Mouse (Mus musculus): ENCODE data around the gene Zfp593.

The Zfp593 gene

DNA sequence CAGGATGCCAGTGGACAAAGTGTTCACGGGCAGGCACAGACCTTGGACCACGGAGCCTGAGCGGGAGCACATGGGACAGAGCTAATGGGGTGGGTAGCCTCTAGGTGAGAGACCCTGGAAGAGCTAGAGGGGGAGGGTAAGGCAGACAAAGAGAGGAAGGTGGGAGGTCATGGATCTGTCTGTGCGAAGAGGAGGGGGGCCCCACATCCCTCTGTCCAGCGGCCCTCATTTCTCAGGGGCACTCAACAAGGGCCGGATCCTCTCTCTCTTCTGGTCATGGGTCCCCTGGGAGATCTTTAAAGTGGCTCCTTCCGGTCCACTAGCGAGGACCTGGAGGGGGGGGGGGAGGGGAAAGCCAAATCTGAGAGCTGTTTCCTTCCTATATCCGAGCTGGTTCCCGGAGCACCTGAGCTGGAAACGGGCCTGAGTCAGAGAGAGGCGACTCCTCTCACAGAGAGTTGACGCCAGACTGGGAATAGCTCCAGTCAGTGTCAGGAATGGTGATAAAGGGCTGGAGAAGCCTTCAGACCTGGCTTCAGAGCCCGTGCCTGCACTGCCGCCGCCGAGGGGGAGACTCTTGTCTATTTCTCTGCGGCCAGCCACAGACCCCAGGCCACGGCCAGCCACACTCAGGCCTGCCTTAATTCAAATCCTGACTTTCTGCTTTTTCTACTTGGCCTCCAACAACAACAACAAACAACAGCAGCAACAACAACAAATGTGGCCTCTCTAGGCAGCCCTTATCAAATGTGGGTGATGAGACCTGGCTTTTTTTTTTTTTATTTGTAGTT is 11.2 kb upstream of the Zfp593 start:
- no peak for DNase-seq

DNA sequence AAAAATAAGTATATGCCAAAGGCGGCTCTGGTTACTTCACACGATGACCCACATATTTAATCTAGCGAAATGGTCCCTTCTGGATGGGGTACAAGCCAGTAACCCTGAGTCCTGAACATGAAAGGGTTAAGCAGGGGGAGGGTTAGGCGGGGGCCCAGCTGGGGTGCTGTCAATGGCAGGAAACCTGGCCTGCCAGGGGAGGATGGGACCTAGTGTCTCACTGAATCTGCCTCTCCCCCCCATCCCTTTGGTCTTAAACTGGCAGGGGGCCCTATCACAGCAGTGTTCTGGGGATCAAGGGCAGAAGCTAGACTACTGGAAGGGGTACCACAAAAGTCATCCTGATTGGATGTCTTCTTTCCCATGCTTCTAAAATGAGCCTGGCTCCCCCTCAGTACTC is 10.5 kb upstream of the Zfp593 start:
- peak; percentile 15 for DNase-seq

DNA sequence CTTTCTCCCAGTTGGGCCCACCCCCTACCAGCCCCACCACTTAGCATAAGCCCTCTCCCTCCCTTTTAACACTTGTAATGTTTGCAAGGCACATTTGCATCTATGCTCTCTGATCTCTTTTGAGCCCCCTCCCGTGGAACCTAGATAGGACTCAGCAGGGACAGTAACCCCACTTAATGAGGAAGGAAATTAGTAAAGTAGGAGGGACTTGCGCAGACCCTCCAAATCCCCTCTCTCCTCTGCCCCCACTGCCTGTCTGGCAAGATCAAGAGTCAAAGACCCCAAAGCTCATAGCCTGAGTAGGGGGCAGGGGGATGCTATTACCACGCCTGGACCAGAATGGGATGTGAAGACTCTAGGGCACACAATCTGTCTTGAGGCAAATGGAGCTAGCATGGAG is 9.4 kb upstream of the Zfp593 start:
- DNase-seq, result no peak

- DNase-seq, result no peak
These were observed 8.4 kb upstream of the Zfp593 start, which contains the start of gene Grrp1 for GRCm38 (mm10) chr4:134253722-134254324. Gene Grrp1, minus strand, starts transcription at chr4:134254106.

DNA sequence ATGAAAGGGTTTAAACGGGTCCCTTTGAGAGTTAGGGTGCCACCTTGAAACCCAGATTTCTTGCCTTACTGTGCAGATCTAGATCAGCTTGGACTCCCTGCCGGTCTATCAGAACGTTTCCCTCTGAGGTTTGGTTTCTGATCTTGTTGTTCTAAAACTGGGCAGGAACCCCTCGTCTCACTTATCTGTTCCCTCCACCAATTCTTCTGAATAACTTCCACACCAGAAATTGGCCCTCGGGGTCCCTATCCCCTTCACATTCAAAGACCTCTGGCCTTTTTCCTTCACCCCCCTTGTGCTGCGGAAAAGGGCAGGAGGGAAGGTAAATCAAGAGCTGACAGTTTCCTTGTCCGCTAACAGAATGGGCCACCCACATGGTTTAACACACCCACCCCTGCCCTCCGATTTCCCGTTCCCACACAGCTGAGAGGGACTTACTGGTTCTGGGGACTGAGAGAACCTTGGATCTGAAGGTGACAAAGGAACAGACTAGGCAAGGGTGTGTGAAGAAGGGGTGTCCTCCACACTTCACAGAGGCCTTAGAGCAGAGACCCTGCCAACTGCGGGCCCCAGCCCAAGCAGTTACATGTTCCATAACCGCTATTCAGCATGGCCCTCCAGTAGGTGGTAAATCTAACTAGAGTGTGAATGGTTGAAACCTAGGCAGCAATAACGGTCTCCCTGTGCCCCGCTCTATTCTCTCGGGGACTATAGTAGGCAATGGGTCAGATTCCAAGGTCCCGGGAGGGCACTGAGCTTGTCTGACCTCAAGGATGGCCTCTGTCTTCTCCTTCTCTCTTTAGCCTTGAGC is 7.7 kb upstream of the Zfp593 start:
- DNase-seq, result no peak

DNA sequence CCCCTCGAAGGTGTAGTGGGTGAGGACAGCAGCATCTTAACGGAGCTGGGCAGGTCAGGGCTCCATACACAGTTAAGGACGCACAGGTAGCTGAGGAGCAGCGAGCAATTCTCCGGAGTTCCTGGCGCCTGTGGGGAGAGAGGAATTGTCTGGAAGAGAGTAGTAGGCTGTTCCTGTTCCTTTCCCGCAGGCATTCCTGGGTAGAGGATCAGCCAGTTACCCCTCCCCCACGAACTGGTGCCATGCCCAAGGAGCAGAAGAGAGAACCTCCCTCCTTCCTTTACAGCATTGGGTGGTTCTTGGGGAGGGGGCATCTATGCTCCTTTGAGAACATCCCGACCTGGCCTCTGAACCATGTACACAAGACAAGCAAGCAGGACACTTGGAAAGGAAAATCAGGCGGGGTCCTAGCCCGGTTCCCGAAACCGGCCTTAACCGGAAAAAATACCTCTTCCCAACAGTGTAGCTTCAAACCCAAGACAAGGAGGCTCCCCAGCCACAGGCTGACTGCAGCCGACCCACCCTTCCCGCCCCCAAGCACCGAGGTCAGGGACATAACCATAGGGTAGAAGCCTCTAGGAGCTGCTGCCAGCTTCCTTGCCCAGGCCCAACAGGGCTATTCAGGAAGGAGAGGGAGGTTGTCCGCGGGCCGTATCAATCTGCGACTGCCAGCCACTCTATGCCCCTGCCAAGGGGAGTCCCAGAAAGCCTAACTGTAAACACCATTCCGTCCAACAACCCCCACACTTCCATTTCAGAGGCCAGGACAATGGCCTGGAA is 6.9 kb upstream of the Zfp593 start:
- no peak for DNase-seq

GRCm38 (mm10) chr4:134251241-134252130 is 6.1 kb upstream of the Zfp593 start:
- no peak for DNase-seq

DNA sequence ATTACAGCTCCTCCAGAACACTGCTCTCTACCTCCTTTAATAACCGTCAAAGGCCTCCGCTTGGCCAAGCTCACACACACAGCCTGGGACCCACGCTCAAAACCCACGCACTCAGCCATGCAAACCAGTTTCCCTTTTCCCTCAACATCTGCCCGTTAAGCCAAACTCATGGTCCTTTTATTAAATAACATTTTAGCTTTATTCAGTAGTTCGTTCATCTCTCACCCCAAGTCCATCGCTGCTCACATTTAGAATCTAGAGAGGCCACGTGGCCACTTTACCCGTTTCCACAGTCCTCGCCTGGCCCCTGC is 5.5 kb upstream of the Zfp593 start:
- no peak for DNase-seq

GRCm38 (mm10) chr4:134250116-134250929 is 4.9 kb upstream of the Zfp593 start:
- no peak for DNase-seq

DNA sequence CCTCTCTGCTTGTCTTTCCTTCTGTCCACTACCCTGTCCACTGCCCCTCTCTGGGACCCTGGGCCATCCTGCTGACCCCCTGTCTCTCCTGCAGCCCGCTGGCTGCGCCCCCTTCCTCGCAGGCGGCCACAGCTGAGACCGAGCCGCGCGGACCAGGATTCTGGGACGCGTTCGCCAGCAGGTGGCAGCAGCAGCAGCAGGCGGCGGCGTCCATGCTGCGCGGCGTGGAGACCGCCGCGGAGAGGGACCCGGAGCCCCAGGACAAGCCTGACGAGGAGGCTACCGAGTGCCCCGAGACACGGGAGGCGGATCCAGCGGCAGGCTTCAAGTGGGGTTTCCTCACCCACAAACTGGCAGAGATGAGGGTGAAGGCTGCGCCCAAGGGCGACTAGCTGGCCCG is 4.3 kb upstream of the Zfp593 start:
- peak; percentile 82 for DNase-seq

DNA sequence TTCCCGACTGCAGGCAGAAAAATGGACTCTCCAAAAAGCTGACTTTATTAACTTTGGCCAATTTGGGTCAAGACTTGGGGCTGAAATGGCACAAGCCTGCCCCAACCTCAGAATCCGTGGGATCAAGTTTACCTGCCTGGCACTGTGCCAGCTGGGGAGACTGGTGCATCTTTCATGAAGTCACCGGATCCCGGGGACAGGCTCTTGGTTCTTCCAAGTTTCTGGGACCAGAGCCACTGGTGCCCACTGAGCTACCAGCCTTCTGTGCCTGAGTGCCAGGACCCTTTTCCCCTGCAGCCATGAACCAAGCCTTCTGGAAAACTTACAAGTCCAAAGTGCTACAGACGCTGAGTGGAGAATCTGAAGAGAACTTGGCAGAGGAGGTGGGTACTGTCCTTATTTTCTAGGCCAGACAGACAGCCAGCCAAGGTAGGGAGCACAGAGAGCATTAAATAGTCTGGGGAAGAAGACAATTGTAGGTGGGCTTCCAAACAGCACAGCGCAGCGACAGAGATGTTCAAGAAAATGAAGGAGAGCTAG is 1.4 kb upstream of the Zfp593 start, which contains the start of gene Gm30191:
TSS of gene Gm30191 (plus strand) at position 217 of the 540 bp plus-strand sequence.
- no peak for DNase-seq

DNA sequence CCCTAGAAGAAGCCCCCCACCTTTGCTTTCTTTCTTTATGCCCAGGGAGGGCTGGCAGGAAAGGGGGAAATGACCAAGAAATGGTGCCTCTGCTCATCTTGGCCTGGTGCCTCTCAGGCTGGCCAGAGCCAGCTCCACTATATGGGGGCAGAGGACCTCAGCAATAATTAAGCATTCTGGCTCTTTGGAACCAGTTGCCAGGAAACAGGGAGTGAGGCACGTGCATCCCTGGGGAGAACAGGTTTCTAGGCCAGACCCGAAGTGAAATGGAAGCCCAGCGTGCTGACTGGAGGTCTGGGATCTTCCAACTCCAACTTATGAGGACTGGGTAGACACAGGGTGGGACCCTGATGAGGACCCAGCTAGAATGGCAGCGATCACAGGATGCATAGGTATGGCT is 864 bp upstream of the Zfp593 start:
- DNase-seq, result no peak

- no peak for DNase-seq
These were observed 1.7 kb downstream of the Zfp593 start, which contains the start of gene E130218I03Rik for GRCm38 (mm10) chr4:134243516-134244250. Gene E130218I03Rik, plus strand, starts transcription at chr4:134243662.

- DNase-seq, result no peak
These were observed 6.7 kb downstream of the Zfp593 start for GRCm38 (mm10) chr4:134238686-134239085.

DNA sequence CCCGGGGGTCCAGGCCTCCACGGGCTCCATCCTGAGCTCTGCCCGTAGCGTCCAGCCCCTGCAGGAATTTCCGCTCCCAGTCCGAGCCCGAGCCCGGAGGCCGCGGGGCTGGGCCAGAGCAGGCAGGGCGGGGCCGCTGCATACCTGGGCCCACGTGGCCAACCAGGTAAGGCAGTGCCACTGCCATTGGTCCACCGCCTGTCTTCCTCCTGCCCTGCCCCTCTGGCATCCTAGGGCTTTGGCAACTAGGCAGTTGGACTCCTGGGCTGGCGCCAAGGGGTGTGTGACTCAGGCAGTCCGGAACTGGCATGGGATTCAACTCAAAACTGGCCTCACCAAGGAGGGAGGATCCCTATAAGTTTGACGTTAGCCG is 7.1 kb downstream of the Zfp593 start, which contains the start of gene Cnksr1:
TSS of gene Cnksr1 (minus strand) at position 121 of the 373 bp plus-strand sequence.
- peak; percentile 89 for DNase-seq

- DNase-seq, result peak; percentile 8
These were observed 7.7 kb downstream of the Zfp593 start for GRCm38 (mm10) chr4:134237582-134238278.

GRCm38 (mm10) chr4:134234876-134235275 is 10.5 kb downstream of the Zfp593 start:
- DNase-seq, result no peak

DNA sequence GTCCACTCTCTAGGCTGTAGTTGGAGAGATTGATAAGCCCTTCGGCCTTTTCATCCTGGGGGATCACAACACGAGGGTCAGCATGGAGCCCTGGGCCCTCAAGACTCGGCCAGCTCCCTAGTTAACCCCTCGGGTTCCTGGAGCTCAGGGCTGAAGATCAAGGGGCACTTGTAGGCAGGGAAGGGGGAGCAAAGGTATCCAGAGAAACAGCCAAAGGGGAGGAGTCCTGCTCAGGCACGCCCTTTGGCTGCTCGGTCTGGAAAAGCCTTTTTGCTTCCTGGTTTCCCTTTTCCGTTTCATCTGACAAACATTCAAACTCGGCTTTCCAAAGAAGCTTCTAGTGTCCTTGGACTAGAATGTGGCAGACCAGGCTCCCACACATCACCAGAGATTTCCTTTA is 15.0 kb downstream of the Zfp593 start:
- no peak for DNase-seq

DNA sequence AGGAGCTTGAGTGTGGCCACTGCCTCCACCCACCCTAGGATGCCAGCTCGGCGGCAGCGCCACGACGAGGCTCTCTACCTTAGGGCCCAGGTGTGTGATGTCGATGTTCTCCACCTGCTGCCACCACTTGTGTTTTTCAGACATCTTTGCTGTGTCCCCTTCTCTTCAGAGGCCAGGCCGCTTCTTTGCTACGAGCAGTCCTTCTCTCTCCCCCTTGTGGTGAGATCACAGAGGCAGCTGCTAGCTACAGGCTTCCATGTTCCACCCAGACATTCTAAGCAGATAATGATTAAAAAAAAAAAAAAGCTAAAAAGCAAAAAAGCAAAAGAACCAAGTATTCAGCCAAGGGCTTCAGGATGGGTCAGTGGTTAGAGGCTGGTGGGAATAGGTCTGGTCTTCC is 18.2 kb downstream of the Zfp593 start, which contains the start of gene Catsper4:
TSS of gene Catsper4 (minus strand) at position 190 of the 400 bp plus-strand sequence.
- DNase-seq, result no peak

Measured in lung, postnatal 14 days (tissue).